Mouse (Mus musculus) spleen, postnatal 14 days (tissue): Measurements from ENCODE around the gene Ell2.
"Not testable (repeated sequence)": the region's sequence is repeated elsewhere in the genome, so short reads cannot be mapped to it uniquely, and the experiment has no call there.

Source experiments
- DNase-seq, 2 experiments: peaks; one replicate each; pipeline ENCODE4 v3.0.0; 2021 to 2022; ENCODE audit warnings: low spot score in 2 of 2

Gene Ell2

GRCm38 (mm10) chr13:75706457-75706856 lies at the start of gene Ell2:
Ell2 (plus strand) TSS chr13:75706757.
- no peak for DNase-seq

- DNase-seq = no peak
Measured at GRCm38 (mm10) chr13:75685438-75685837, 21.1 kb upstream of the Ell2 start.

DNA sequence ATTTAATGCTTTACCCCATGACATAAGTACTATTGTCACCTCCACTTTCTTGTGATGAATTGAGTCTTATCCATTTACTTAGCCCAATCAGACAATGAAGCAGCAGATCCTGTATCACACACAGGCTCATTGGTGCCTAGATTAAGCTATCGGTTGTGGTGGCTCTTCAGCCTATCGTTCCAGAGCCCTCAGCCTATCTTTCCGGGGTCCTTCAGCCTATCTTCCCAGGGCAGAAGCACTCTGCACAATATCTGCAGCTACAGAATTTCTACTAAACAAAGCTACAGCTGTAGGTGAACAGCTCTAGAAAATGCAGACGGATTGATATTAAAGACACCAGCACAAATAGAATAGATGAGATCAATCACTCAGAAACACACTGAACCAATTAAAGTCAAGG lies 19.6 kb upstream of the Ell2 start:
- DNase-seq = no peak

DNA sequence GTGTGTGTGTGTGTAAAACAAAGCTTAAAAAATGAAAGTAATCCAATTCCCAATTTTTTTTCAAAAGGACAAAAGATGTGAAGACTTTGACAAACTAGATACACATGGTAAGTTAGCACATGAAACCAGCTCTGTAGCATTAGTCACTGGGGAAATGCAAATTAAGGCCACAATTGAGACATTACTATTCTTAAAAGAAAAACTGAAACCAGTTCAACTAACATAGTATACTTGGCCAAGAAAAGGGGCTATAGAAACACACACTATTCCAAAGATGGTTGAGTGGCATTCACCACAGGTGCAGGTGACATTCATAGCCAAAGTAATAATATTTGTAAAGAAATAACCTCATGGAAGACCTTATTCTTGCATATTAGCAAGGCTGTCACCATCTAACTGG lies 14.9 kb upstream of the Ell2 start:
- no peak for DNase-seq

DNA sequence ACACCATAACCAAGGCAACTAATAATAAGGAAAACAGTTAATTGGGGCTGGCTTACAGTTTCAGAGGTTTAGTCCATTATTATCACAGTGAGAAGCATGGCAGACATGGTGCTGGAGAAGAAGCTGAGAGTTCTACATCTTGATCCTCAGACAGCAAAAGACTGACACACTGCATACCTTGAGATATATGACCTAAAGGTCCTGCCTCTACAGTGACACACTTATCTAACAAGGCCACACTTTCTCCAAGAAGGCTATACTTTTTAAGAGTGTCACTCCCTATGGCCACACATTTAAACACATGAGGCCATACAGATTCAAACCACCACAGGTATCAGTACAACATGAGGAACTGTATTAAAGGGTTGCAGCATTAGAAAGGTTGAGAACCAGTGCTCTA lies 13.5 kb upstream of the Ell2 start:
- no peak for DNase-seq

GRCm38 (mm10) chr13:75702814-75703213 lies 3.7 kb upstream of the Ell2 start:
- DNase-seq = no peak

DNA sequence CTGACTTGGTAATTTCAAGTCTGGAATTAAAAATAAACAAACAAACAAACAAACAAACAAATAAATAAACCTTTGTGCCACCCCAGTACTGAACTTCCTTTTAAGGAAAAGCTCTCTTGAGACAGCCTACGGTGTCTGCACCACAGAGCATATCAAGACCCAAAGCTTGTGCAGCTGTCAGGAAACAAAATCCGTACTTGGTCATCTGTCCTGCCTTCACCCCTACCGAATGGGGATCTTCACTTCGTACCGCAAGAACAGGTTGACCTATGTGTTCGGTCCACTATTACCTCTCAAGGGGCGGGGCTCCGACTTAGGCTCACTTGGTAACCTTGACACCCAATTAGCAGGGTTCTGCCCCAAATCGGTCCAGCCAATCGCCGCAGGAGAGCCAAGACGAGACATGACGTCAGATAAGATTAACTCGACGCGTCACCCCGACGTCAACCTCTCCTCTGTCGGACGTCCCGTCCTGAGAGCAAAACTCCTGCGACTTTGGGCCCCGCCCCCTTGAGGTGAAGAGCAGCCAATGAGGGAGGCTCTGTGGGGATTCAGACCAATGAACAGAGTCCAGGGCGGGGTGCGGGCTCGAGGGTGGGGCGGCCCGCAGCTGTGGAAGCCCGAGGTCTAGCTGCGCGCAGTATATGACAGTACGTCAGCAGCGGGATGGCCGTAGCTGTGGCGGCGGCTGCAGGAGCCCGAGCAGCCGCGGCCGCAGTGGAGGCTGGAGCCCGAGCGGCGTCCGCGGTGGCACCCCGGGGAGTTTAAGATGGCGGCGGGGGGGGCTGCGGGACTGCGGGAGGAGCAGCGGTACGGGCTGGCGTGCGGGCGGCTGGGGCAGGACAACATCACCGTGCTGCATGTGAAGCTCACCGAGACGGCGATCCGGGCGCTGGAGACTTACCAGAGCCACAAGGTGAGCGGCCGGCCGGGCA lies 592 bp downstream of the Ell2 start:
- peak; percentile 93 for DNase-seq

- DNase-seq = peak; percentile 24 to 62
Measured at GRCm38 (mm10) chr13:75707821-75708636, 1.5 kb downstream of the Ell2 start.

GRCm38 (mm10) chr13:75708637-75709002 lies 2.1 kb downstream of the Ell2 start:
- no peak for DNase-seq

DNA sequence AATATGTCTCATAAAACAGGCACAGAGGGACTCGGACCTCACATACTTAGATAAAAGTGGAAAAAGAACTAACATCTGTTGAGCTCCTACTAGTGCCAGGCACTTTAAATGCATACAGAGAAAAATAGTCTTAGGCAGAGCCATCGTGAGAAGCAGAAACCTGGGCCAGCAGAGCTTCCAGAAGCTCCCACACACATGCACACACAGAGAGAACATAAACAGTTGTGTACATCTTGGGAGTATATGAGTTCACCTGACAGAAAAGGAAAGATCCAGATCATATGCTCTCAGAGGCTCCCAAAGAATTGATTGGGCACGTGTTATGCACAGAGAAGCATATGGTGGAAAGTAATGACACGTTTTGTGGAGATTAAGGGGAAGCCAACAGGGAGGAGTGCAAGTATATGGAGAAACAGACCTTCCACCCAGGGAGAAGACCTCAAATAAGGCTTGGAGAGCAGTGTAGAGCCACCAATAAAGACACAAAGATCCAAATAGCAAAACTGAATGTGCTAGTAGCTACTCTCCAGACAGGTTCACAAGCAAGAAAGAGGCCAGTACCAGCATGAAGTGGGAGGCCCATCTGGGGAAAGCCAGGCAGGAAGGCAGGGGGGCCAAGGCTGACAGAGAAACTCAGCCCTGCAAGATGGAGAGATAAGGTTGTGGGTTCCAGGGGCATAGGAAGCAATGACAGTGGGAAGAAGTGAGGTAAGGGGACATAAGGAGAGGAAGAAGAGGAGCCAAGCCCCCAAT lies 2.6 kb downstream of the Ell2 start:
- DNase-seq = no peak

DNA sequence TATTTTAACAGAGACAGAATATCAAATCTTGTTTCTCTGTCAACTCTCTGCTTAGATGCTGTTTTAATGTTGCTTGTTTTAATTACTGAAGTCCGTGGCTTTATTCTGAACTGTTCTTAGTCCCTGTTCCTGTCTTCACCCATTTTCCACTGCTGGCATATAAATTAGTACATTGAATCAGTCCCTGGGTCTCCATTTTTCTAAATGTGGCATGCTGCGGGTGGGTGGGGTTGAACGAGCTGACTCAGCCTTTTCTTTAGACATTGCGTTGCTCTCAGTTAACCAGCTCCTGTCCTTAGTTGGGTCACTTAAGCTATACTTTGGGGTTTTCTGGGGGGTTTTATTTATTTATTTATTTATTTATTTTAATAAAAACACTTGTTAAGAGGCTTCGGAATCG lies 3.6 kb downstream of the Ell2 start:
- DNase-seq = no peak

DNA sequence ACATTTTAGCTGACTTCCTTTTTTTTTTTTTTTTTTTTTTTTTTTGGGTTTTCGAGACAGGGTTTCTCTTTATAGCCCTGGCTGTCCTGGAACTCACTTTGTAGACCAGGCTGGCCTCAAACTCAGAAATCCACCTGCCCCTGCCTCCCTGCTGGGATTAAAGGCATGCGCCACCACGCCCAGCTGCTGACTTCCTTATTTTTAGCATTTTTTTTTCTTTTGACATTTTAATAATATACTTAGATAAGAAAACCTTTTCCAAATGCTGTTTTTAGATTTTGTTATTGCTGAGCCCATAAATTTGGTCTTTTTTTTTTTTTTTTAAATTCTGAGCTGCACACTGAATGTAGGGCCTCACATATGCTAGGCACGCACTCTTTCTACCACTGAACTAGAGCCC lies 5.0 kb downstream of the Ell2 start:
- DNase-seq = not testable (repeated sequence)

DNA sequence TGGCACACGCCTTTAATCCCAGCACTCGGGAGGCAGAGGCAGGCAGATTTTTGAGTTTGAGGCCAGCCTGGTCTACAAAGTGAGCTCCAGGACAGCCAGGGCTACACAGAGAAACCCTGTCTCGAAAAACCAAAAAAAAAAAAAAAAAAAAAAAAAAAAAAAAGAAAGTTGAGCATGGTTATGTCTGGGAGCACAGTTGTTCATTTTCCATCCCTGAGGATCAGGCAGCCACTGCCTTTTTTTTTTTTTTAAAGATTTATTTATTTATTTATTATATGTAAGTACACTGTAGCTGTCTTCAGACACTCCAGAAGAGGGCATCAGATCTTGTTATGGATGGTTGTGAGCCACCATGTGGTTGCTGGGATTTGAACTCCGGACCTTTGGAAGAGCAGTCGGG lies 6.0 kb downstream of the Ell2 start:
- DNase-seq = not testable (repeated sequence)

GRCm38 (mm10) chr13:75714407-75714806 lies 7.8 kb downstream of the Ell2 start:
- no peak for DNase-seq

DNA sequence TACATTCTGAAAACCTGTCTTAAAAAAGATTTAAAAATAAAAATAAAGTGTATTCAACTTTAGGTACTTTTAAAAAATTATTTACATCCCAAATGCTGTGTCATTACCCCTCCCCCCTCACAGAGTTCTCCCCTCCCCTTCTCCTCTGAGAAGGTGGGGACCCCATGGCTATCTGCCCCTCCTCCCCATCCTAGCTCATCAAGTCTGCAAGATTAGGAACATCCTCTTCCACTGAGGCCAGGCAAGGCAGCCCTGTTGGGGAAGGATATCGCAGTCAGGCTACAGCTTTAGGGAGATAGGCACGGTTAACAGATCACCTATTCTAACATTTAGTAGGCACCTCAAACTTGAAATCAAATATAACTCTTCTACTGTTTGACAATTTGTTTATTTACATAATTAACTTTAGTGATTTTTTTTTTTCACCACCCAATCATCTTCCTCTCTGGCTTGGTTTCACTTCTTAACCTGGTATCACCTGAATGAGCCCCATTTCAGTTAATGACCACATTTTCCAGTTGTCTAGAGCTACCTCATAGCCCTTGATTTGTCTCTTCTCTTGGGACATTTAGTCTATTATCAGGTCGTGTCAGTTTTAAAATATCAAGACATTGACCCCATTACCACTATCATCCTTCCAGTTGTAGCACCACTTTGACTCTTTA lies 11.2 kb downstream of the Ell2 start:
- DNase-seq = no peak

DNA sequence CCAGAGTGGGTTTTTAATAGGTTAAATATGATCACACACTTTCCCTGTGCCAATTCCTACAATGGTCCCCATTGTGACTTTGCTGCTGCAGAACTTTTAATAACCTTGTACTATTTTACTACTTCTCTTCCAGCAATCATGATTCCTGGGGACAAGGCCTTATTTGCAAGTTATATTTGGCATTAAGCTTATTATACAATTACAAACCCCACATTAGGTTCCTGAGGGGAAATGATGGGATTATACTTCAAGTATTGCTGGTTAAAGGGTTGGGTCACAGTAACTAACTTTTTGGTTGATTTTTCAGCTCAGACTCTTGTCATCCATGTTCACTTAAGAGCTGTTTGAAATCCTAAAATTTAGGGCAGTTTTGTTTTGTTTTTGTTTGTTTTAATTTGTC lies 11.8 kb downstream of the Ell2 start:
- no peak for DNase-seq

DNA sequence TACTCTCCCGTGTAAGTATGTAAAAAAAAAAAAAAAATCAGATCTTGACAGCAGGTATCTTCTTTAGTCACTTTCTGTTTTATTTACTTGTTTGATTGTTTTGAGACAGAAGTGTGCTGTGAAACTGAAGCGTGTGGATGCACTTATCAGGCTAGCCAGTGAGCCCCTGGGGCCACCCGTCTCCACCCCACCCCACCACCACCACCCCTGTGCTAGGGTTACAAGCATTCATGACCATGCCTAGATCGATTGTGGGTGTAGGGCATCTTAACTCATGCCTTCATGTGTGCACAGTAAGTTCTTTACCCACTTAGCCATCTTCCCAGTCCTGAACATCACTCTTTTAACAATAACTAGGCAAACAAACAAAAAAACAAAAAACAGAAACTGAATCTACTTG lies 13.1 kb downstream of the Ell2 start:
- DNase-seq = no peak

DNA sequence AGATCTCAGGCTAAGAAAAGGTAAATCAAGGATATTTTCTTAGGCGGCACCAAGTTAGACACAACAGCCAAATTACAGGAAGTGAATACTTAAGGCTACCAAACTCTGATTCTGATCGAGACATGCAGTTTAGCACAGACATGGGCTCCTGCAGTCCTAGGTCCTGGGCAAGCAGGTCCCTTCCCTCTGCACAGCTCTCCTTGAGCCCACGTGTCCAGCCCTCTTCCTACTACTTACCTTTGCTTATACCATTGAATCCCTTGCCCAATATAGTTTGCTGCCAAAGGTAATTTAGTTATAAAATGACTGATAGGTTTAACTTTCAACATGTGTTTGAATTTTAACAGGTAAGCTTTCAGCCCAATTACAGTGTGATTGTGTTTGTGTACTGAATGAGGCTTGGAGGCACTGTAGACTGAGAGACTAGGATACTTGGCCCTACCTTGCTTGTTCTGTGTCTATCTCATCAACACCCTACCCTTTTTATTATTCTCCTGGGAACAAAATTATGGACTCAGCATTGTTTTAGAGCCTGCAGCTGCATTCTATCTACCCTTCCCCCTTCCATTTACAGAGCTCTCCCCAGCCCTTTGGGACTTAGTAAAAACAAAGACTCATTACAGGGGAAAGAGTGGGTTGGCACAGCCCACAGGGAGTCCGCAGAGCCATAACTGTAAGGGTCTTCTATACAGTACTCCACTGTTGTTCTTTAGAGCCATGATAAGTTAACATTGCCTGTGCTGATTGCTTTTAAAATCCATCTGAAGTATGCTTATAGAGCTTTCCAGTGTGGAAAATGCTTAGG lies 20.2 kb downstream of the Ell2 start:
- DNase-seq = no peak

GRCm38 (mm10) chr13:75727932-75728331 lies 21.4 kb downstream of the Ell2 start:
- no peak for DNase-seq

- DNase-seq = no peak
Measured at GRCm38 (mm10) chr13:75729834-75730233, 23.3 kb downstream of the Ell2 start.

GRCm38 (mm10) chr13:75730717-75731116 lies 24.2 kb downstream of the Ell2 start:
- no peak for DNase-seq
